Mouse (Mus musculus): ENCODE results near the gene Lrrc57.
"Not testable (repeated sequence)": the region's sequence is repeated elsewhere in the genome, so short reads cannot be mapped to it uniquely, and the experiment has no call there.

Gene Lrrc57

DNA sequence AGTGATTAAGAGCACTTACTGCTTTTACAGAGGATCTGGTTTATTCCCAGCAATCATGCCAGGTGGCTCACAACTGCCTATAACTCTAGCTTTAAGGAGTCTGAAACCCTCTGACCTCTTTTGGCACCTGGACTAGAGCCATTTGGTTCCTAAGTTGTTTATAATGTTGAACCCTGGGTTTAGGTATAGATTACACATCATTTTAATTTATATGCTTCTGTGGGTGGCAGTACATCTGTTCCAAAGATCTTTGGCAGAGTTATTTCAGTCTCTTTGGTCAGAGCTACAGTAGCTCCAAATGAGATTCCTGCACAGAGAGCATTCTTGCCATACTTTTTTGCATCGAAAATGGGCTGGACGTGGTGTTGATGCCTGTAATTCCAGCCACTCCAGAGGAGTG lies 11.6 kb downstream of the Lrrc57 start:
- no peak for DNase-seq

DNA sequence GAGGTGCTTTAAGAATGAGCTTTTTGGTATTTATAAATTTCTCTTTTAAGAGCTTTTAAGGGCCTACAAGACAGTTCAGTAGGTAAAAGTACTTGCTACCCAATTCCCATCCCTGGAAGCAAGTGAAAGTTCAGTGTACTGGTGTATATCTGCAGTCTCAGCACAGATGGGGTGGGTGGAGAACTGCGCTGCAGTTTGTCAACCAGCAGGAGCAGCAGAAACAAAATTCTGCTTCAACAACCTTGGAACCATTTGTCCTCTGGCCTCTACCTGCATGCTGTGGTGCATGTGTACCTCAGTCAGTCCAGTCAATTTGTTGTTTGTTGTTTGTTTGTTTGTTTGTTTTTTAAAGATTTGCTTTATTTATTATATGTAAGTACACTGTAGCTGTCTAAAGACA lies 17.1 kb downstream of the Lrrc57 start:
- peak; percentile 20 to 51 for DNase-seq

DNA sequence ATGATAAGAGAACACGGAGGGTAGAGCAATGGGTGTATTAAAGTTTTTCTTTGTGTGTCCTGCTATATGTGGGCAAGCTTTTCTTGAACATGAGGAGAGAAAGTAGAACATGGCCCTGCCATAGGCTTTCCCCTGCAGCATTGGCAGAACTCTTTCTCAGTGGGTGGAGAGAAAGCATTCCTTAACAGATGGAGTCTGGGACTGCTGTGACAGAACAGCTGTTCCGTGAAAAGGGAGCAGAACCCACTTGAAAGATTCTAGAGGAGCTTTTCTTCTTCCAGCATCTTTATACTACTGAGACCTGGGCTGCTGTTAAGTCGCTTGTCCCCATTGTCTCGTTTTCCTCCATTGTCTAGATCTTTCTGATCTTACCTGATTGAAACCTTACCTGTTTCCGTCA lies 19.6 kb downstream of the Lrrc57 start:
- no peak for DNase-seq

DNA sequence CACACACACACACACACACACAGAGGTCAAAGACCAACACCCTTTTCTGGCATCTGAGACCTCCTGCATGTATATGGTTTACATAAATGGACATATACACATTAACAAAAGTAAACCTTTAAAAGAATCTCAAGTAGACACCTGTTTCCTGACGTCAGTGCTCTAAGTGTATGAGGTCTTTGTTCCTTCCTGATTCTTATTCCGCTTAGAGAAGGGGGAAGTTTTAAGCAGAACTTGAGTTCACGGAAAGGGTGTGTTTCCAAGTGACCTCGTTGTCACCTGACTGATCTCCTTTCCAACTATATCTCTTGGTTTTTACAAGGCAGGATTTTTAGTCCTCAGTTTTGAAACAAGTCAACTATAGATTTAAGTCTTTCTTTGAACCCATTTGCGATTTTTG lies 31.0 kb downstream of the Lrrc57 start:
- no peak for DNase-seq

DNA sequence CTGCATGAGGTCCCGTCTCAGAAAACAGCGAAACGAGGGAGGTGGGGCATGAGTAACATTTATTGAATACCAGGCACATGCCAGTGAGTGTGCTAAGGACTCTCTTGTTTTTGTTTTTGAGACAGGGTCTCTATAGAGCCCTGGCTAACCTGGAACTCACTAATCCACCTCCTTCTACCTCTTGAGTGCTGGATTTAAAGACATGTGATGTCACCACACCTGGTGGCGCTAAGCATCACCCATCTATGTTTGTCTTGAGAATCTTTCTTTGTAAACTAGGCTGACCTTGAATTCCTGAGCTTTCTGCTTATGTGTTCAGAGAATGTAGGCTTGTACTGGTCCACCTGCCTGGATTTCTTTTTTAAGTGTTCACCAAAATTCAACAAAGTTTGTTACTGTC lies 31.5 kb downstream of the Lrrc57 start:
- DNase-seq, result no peak

GRCm38 (mm10) chr2:120575978-120576377 lies 33.3 kb downstream of the Lrrc57 start:
- DNase-seq, result no peak

- no peak for DNase-seq
Observed at GRCm38 (mm10) chr2:120575121-120575520, 34.2 kb downstream of the Lrrc57 start.

- DNase-seq, result not testable (repeated sequence)
Observed at GRCm38 (mm10) chr2:120572161-120572560, 37.2 kb downstream of the Lrrc57 start.

GRCm38 (mm10) chr2:120571081-120571480 lies 38.2 kb downstream of the Lrrc57 start:
- DNase-seq, result peak; percentile 70 to 75

- DNase-seq, result no peak
Observed at GRCm38 (mm10) chr2:120567798-120568320, 41.5 kb downstream of the Lrrc57 start.

- DNase-seq, result peak; percentile 92 to 98
Observed at GRCm38 (mm10) chr2:120566886-120567797, 42.2 kb downstream of the Lrrc57 start, which contains the start of gene Snap23. Gene Snap23 (plus strand): TSS chr2:120567671.

DNA sequence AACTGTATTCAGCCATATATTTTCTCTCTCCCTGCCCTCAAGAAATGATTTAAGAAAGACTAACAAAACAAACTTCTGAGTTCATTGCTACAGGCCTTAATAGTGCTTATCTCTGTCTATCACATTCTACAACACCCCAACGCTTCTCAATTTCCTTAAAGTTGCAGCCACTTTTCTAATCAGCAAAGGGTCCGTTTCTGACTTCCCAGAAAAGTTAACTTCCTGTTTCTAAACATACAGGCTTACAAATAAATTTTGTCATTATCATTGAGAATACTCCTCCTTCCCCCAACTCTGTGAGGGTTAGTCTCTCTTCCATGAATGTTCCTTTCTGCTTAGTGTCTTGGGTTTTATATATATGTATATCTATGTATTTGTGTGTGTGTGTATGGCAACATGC lies 44.0 kb downstream of the Lrrc57 start:
- no peak for DNase-seq

GRCm38 (mm10) chr2:120564548-120565188 lies 44.7 kb downstream of the Lrrc57 start:
- DNase-seq, result not testable (repeated sequence)

DNA sequence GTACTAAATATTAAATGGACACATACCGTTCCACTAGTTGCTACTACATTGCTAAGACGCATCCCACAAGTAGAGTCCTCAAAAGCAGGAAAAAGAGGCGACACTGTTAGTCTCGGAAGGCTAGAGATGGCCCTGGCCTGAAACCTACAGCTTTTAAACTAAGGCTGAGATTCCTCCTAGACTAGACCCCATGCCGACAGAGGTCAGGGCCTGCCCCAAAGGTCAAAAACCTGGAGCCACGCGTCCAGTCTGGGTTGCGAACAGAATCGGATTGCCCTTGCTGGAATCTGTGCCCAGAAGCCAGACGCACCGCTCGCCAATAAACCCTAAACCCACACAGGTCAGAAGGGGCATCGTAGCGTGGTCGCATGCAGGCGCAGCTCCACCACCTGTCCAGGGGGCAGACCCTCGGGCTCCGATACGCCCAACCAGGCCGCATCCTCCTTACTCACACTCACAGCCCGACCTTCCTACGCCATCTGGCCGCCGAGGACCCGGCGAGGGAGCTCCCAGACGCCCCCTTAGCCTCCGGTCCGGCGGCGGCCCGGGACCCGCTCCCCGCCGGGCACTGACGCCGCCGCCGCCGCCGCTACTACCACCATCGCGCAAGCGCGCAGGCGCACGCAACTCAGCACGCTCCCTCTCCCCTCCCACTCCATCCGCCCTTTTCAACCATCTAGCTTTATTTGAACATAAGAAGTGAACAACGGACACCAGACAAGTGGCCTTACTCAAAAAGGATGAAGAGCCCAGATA lies 45.9 kb downstream of the Lrrc57 start, which contains the start of gene Zfp106:
Gene Zfp106 (minus strand): TSS at position 609 of the 756 bp plus-strand sequence.
- DNase-seq, result peak; percentile 91 to 94

DNA sequence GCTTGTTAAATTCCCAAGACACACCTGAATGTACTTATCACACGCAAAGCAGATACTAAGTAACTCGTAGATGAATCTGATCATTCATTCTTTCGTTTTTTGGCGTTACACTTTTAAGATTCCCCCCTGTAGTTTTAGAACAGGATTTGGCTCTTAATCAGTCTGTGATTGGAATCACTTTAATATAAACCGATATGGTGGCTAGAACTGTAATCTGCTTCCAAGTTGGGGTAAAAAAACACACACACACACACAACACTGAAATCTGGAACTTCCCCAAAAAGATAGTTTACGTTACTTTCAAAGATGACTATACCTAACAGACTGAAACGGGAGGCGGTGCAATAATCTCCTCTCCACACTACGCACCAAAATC lies 46.5 kb downstream of the Lrrc57 start:
- no peak for DNase-seq

DNA sequence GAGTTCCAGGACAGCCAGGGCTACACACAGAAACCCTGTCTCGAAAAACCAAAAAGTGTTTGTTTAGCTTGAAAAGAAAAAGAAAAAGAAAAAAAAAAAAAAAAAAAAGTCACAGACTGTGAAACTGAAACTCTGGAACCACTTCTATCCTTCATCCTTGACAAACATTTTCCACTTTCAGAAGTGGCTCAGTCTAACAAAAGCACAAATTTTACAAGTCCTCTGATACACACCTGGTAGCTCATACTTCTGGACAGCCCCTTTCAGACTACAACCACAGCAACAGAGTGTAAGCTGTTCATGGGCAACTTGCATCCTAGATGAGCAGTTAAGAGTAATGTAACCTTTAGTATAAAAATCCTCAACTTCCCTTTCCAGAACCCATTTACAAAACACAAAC lies 47.8 kb downstream of the Lrrc57 start:
- DNase-seq, result no peak

- no peak for DNase-seq
Observed at GRCm38 (mm10) chr2:120558813-120559212, 50.5 kb downstream of the Lrrc57 start.

DNA sequence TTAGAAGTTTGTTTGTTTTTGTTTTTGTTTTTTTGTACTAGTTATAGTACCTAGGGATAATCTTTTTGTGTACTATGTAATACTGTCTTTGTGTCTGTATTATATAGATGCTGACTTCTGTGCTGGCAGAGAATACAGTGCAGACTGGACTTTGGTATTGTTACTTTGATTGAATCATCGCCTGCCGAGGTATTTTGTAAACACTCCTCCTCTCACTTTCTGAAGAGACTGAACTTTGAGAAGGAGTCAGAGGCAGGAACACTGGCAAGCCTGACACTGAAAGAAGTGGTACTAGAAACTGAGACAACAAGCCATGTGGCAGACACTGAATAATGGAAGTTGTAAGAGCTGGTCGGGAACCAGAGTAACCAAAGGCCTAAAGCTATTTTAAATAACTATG lies 52.5 kb downstream of the Lrrc57 start:
- DNase-seq, result peak in 1 of 2 experiments; percentile 27
